Mouse (Mus musculus) hindbrain, embryonic 16.5 days (tissue): Measurements from ENCODE around the gene Gal3st4. TPM values are rescaled to one million over a fixed set of nuclear protein-coding genes. Genes with fewer than 3 reads are reported as not detected.

ENCODE experiments used
- ATAC-seq: fragments of 200-750 bp; cut with Nextera tagmentation; 2 replicates; pipeline ENCODE4 v1.8.0; 2017; ENCODE audit warnings: moderate TSS enrichment, moderate library complexity
- H3K27ac ChIP-seq: fragments of 300-500 bp; sonication (generic); 2 replicates; pipeline ENCODE4 v1.5.1; 2014; ENCODE audit warnings: low read depth, mild to moderate bottlenecking, control low read depth, low read length, moderate library complexity
- H3K27me3 ChIP-seq: fragments of 300-500 bp; sonication (generic); replicated peaks from 2 replicates; pipeline ENCODE4 v1.6.1; 2014; ENCODE audit warnings: low read length; ENCODE audit not compliant: control insufficient read depth, insufficient read depth
- H3K36me3 ChIP-seq: fragments of 300-500 bp; sonication (generic); 2 replicates; pipeline ENCODE4 v1.6.1; 2014; ENCODE audit warnings: mild to moderate bottlenecking, low read length, moderate library complexity, mixed read lengths; ENCODE audit not compliant: control insufficient read depth, insufficient read depth
- H3K4me1 ChIP-seq: fragments of 300-500 bp; sonication (generic); 2 replicates; pipeline ENCODE4 v1.6.1; 2014; ENCODE audit warnings: low read depth, low read length; ENCODE audit not compliant: control insufficient read depth, insufficient read depth
- H3K4me2 ChIP-seq: fragments of 300-500 bp; sonication (generic); 2 replicates; pipeline ENCODE4 v1.6.1; 2014; ENCODE audit warnings: mild to moderate bottlenecking, low read length, control low read depth, moderate library complexity
- H3K4me3 ChIP-seq: fragments of 300-500 bp; sonication (generic); 2 replicates; pipeline ENCODE4 v1.5.1; 2014; ENCODE audit warnings: mild to moderate bottlenecking, low read length, control low read depth, moderate library complexity
- H3K9ac ChIP-seq: fragments of 300-500 bp; sonication (generic); 2 replicates; pipeline ENCODE4 v1.6.1; 2014; ENCODE audit warnings: low read depth, mild to moderate bottlenecking, control low read depth, low read length, moderate library complexity
- H3K9me3 ChIP-seq: fragments of 300-500 bp; sonication (generic); 2 replicates; pipeline ENCODE4 v1.6.1; 2014; ENCODE audit warnings: mild to moderate bottlenecking, low read length, moderate library complexity; ENCODE audit not compliant: control insufficient read depth
- WGBS: fragments of 180-500 bp; shearing (Covaris S2); extraction: QIAGEN DNeasy Blood & Tissue Kit; methylation state at CpG from one replicate; pipeline ENCODE4 v1.1.7; 2014; 5-methylcytosine and 5-hydroxymethylcytosine counted together
- polyA plus RNA-seq: library from polyadenylated mRNA; unstranded; fragments of >200 nt; fragmentation: Nextera tagmentation; extraction: Ambion mirVana; gene quantifications from 2 replicates; pipeline ENCODE4 v1.2.1, GENCODE M21; 2015

The Gal3st4 gene
- 2.1 and 2.7 TPM in 2 replicates for polyA plus RNA-seq

- Histone ChIP-seq H3K36me3 (peaks cover 3% of the 10 kb centered on the region; the same call in 1 of the 2 replicates), H3K4me3 (peak within 1 kb of the TSS; percentile 6; the same call in 1 of the 2 replicates), H3K27ac (no peak within 1 kb of the TSS), H3K4me1 (peaks cover 24% of the 10 kb centered on the region), H3K9ac (peak within 1 kb of the TSS; percentile 32; the same call in 1 of the 2 replicates), H3K4me2 (peak within 1 kb of the TSS; percentile 39), H3K27me3 (no peaks in the 10 kb centered on the region), H3K9me3 (no peaks in the 10 kb centered on the region)
- WGBS = 2% methylated on average over 12 of the region's 12 CpGs
- no peak for ATAC-seq
Observed at GRCm38 (mm10) chr5:138272409-138272923, at the start of gene Gal3st4. Gal3st4 (minus strand) TSS chr5:138272840.

- 88% methylated on average over 3 of the region's 3 CpGs for WGBS
- no peaks in the 10 kb centered on the region for H3K4me1 ChIP-seq
- no peak overlapping the region for H3K27ac ChIP-seq
- H3K9ac ChIP-seq = no peak overlapping the region
- H3K4me3 ChIP-seq = no peak overlapping the region
- H3K27me3 ChIP-seq = no peaks in the 10 kb centered on the region
- no peak for ATAC-seq
- H3K9me3 ChIP-seq = no peaks in the 10 kb centered on the region
- H3K4me2 ChIP-seq = no peak overlapping the region
- peaks cover 3% of the 10 kb centered on the region; the same call in 1 of the 2 replicates for H3K36me3 ChIP-seq
Observed at GRCm38 (mm10) chr5:138312795-138313194, 40.2 kb upstream of the Gal3st4 start.

GRCm38 (mm10) chr5:138299613-138300012 is 27.0 kb upstream of the Gal3st4 start:
- no peak for ATAC-seq
- no peaks in the 10 kb centered on the region for H3K4me1 ChIP-seq
- H3K27me3 ChIP-seq = no peaks in the 10 kb centered on the region
- no peak overlapping the region for H3K4me2 ChIP-seq
- H3K9ac ChIP-seq = no peak overlapping the region
- WGBS = 90% methylated on average over 2 of the region's 2 CpGs
- no peaks in the 10 kb centered on the region for H3K9me3 ChIP-seq
- no peak overlapping the region for H3K27ac ChIP-seq
- H3K36me3 ChIP-seq = peaks cover 2% of the 10 kb centered on the region; the same call in 1 of the 2 replicates
- H3K4me3 ChIP-seq = no peak overlapping the region

GRCm38 (mm10) chr5:138294158-138294557 is 21.5 kb upstream of the Gal3st4 start:
- no peak overlapping the region for H3K9ac ChIP-seq
- no peaks in the 10 kb centered on the region for H3K9me3 ChIP-seq
- no peak overlapping the region for H3K4me2 ChIP-seq
- 0 out of 2 replicates have a peak, but pooled peaks cover 2% of the 10 kb centered on the region for H3K36me3 ChIP-seq
- H3K27ac ChIP-seq = no peak overlapping the region
- no peaks in the 10 kb centered on the region for H3K27me3 ChIP-seq
- no peaks in the 10 kb centered on the region for H3K4me1 ChIP-seq
- ATAC-seq = no peak
- no peak overlapping the region for H3K4me3 ChIP-seq

GRCm38 (mm10) chr5:138291638-138292037 is 19.0 kb upstream of the Gal3st4 start:
- 81% methylated on average over 1 of the region's 1 CpGs for WGBS
- 0 out of 2 replicates have a peak, but pooled peaks cover 2% of the 10 kb centered on the region for H3K36me3 ChIP-seq
- no peak overlapping the region for H3K27ac ChIP-seq
- ATAC-seq = no peak
- H3K27me3 ChIP-seq = no peaks in the 10 kb centered on the region
- H3K4me2 ChIP-seq = no peak overlapping the region
- no peaks in the 10 kb centered on the region for H3K9me3 ChIP-seq
- H3K4me3 ChIP-seq = no peak overlapping the region
- H3K9ac ChIP-seq = no peak overlapping the region
- H3K4me1 ChIP-seq = no peaks in the 10 kb centered on the region

GRCm38 (mm10) chr5:138287861-138288260 is 15.2 kb upstream of the Gal3st4 start:
- H3K4me1 ChIP-seq = no peaks in the 10 kb centered on the region
- H3K9me3 ChIP-seq = no peaks in the 10 kb centered on the region
- H3K27me3 ChIP-seq = no peaks in the 10 kb centered on the region
- no peak overlapping the region for H3K9ac ChIP-seq
- H3K4me3 ChIP-seq = no peak overlapping the region
- no peak overlapping the region for H3K4me2 ChIP-seq
- ATAC-seq = no peak
- WGBS = 84% methylated on average over 3 of the region's 3 CpGs
- H3K27ac ChIP-seq = no peak overlapping the region
- 0 out of 2 replicates have a peak, but pooled peaks cover 2% of the 10 kb centered on the region for H3K36me3 ChIP-seq

- no peaks in the 10 kb centered on the region for H3K27me3 ChIP-seq
- H3K9me3 ChIP-seq = peaks cover 2% of the 10 kb centered on the region; the same call in 1 of the 2 replicates
- no peaks in the 10 kb centered on the region for H3K36me3 ChIP-seq
- ATAC-seq = no peak
- peaks cover 9% of the 10 kb centered on the region for H3K4me1 ChIP-seq
- H3K4me2 ChIP-seq = no peak overlapping the region
- H3K9ac ChIP-seq = no peak overlapping the region
- 64% methylated on average over 1 of the region's 1 CpGs for WGBS
- H3K4me3 ChIP-seq = no peak overlapping the region
- H3K27ac ChIP-seq = no peak overlapping the region
Observed at GRCm38 (mm10) chr5:138283540-138283939, 10.9 kb upstream of the Gal3st4 start.

- peaks cover 16% of the 10 kb centered on the region for H3K4me1 ChIP-seq
- no peak for ATAC-seq
- no peak overlapping the region for H3K4me3 ChIP-seq
- no peak overlapping the region for H3K4me2 ChIP-seq
- no peak overlapping the region for H3K9ac ChIP-seq
- H3K36me3 ChIP-seq = peaks cover 3% of the 10 kb centered on the region; the same call in 1 of the 2 replicates
- H3K27ac ChIP-seq = no peak overlapping the region
- H3K9me3 ChIP-seq = peaks cover 2% of the 10 kb centered on the region; the same call in 1 of the 2 replicates
- WGBS = 87% methylated on average over 2 of the region's 2 CpGs
- no peaks in the 10 kb centered on the region for H3K27me3 ChIP-seq
Observed at GRCm38 (mm10) chr5:138281798-138282197, 9.2 kb upstream of the Gal3st4 start.

- peak overlapping the region; percentile 72 for H3K4me2 ChIP-seq
- peaks cover 20% of the 10 kb centered on the region for H3K4me1 ChIP-seq
- ATAC-seq = no peak
- peaks cover 2% of the 10 kb centered on the region; the same call in 1 of the 2 replicates for H3K9me3 ChIP-seq
- no peak overlapping the region for H3K9ac ChIP-seq
- no peaks in the 10 kb centered on the region for H3K27me3 ChIP-seq
- H3K4me3 ChIP-seq = peak overlapping the region; percentile 52; the same call in 1 of the 2 replicates
- WGBS = 93% methylated on average over 15 of the region's 15 CpGs
- H3K27ac ChIP-seq = no peak overlapping the region
- peaks cover 3% of the 10 kb centered on the region; the same call in 1 of the 2 replicates for H3K36me3 ChIP-seq
Observed at GRCm38 (mm10) chr5:138280829-138281228, 8.2 kb upstream of the Gal3st4 start.
